Mouse (Mus musculus) embryonic facial prominence, embryonic 12.5 days (tissue): ENCODE results near the gene Metrn. TPM values are rescaled to one million over a fixed set of nuclear protein-coding genes. Genes with fewer than 3 reads are reported as not detected.

ENCODE experiments used
- ATAC-seq: fragments of 200-750 bp; cut with Nextera tagmentation; 2 replicates; pipeline ENCODE4 v1.8.0; 2017; ENCODE audit not compliant: insufficient number of reproducible peaks, insufficient read depth, low FRiP score, low TSS enrichment
- H3K27ac ChIP-seq: fragments of 300-500 bp; sonication (generic); 2 replicates; pipeline ENCODE4 v1.5.1; 2016; ENCODE audit warnings: mild to moderate bottlenecking
- H3K27me3 ChIP-seq: fragments of 300-500 bp; sonication (generic); 2 replicates; pipeline ENCODE4 v1.6.1; 2016; ENCODE audit warnings: mild to moderate bottlenecking, moderate library complexity
- H3K36me3 ChIP-seq: fragments of 300-500 bp; sonication (generic); 2 replicates; pipeline ENCODE4 v1.6.1; 2016; ENCODE audit warnings: mild to moderate bottlenecking
- H3K4me1 ChIP-seq: fragments of 300-500 bp; sonication (generic); 2 replicates; pipeline ENCODE4 v1.6.1; 2016
- H3K4me2 ChIP-seq: fragments of 300-500 bp; sonication (generic); replicated peaks from 2 replicates; pipeline ENCODE4 v1.6.1; 2016; ENCODE audit warnings: mild to moderate bottlenecking, moderate library complexity
- H3K4me3 ChIP-seq: fragments of 300-500 bp; sonication (generic); 2 replicates; pipeline ENCODE4 v1.5.1; 2016; ENCODE audit warnings: mild to moderate bottlenecking
- H3K9ac ChIP-seq: fragments of 300-500 bp; sonication (generic); 2 replicates; pipeline ENCODE4 v1.6.1; 2016; ENCODE audit warnings: mild to moderate bottlenecking, moderate library complexity
- H3K9me3 ChIP-seq: fragments of 300-500 bp; sonication (generic); 2 replicates; pipeline ENCODE4 v1.6.1; 2016; ENCODE audit warnings: mild to moderate bottlenecking, moderate library complexity
- WGBS: fragments of 180-500 bp; shearing (Covaris S2); methylation state at CpG from one replicate; pipeline ENCODE4 v1.1.7; 2016; 5-methylcytosine and 5-hydroxymethylcytosine counted together
- polyA plus RNA-seq: library from polyadenylated mRNA; unstranded; fragments of >200 nt; fragmentation: Nextera tagmentation; extraction: Ambion mirVana; gene quantifications from 2 replicates; pipeline ENCODE4 v1.2.1, GENCODE M21; 2016

Metrn gene
- polyA plus RNA-seq, 1 experiment from 2014 or later = 65.9 TPM

DNA sequence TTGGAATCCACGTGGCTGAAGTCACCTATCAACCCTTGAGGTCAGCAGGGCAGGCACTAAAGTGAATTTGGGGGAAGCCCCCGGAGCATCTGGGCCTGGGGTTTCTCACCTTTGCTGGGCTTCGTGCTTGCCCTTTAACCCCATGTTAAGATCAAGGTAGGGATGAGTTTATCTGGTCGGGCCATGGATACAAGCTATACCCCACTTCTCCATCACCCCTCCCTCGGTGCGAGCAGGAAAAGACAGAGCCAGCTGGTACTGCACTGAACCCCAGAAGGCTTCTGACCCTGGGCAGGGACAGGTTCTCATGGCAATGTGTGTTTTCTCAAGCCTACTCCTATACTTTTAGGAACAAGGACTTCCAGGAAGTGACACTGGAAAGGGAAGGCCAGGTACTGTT lies 15.6 kb downstream of the Metrn start:
- no peak overlapping the region for H3K27ac ChIP-seq
- H3K9me3 ChIP-seq = no peaks in the 10 kb centered on the region
- no peak overlapping the region for H3K4me2 ChIP-seq
- no peak for ATAC-seq
- no peaks in the 10 kb centered on the region for H3K27me3 ChIP-seq
- H3K4me1 ChIP-seq = peaks cover 24% of the 10 kb centered on the region
- 76% methylated on average over 6 of the region's 6 CpGs for WGBS
- H3K9ac ChIP-seq = no peak overlapping the region
- H3K4me3 ChIP-seq = no peak overlapping the region
- H3K36me3 ChIP-seq = peaks cover 46% of the 10 kb centered on the region

DNA sequence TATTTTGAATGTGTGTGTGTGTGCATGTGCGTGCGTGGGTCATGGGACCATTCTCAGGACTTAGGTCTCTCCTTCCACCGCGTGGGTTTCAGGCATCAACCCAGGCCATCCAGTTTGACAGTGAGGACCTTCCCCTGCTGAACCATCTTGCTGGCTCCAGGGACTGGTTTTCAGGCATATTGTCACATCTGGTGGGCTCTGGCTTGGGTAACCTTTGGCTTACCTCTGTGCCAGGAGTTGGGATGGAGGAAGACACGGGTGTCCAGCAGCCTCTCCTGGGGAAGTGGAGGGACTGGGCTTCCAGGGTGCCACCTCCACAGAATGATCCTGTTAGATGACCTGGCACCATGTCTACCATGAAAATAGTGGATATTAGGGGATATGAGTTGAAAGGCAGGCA lies 19.0 kb downstream of the Metrn start:
- ATAC-seq = no peak
- peaks cover 32% of the 10 kb centered on the region for H3K36me3 ChIP-seq
- WGBS = 93% methylated on average over 5 of the region's 5 CpGs
- H3K27ac ChIP-seq = no peak overlapping the region
- no peaks in the 10 kb centered on the region for H3K27me3 ChIP-seq
- no peak overlapping the region for H3K9ac ChIP-seq
- H3K4me2 ChIP-seq = no peak overlapping the region
- H3K4me3 ChIP-seq = no peak overlapping the region
- peaks cover 8% of the 10 kb centered on the region for H3K4me1 ChIP-seq
- no peaks in the 10 kb centered on the region for H3K9me3 ChIP-seq

DNA sequence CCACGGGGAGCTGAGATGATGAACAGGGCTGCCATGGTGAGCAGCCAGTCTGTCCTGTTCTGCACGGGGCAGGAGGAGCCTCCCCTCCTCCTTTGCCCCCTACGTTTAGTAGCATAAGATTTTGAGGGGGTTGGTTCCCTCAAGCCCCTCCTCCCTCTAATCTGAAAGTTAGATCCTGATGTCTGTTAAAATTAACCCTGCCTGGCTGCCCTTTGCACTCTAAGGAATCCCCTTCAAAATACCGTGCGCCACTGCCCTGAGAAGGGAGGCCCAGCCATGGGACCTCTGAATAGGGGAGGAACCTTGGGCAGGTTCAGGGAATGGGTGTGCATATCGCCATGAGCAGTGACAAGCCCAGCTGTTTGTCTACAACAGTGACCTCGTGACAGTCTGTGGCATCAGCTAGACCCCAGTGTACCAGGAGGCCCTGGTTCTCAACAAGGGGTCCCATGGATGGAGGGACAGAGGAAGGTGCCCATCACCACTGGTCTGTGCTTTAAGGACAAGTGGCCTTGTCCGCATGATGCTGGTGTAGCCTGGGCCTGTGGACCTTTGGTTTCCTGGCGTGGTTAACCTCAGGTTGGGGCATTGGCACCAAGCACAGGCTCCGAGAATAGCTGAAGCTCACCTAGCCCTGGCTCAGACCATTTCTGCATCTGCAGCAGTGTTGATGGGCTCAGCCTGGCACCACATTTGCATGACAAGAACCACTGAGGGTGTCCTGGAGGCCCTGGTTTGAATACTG lies 21.4 kb downstream of the Metrn start:
- H3K4me3 ChIP-seq = no peak overlapping the region
- no peak for ATAC-seq

DNA sequence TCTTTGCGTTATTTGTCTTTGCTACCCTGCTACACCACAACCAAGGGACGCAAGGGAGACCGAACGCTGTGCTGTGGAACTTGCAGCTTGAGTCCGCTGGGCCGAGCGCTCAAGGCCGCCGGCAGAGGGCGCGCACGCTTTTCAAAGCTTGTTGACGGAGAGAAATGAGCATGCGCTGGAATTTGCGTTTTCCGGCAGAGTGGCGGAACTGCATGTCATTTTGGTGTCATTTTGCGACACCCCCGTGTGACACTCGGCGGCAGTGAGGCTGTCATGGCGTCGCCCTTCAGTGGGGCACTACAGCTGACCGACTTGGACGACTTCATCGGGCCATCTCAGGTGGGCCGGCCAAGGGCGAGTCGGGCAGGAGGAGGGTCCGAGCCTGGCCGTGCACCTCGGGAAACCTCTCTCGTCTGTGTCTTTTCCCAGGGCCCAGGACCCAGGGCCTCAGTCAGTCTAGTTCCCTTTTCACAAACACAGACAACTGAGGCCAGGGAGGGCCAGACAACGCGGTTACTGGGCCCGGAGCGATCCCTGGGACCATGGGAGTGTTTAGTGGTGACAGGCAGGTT lies 23.3 kb downstream of the Metrn start, which contains the start of gene Narfl:
TSS of gene Narfl (plus strand) at position 228 of the 572 bp plus-strand sequence.
- Histone ChIP-seq H3K4me1 (peaks cover 8% of the 10 kb centered on the region), H3K27me3 (no peaks in the 10 kb centered on the region), H3K9me3 (no peaks in the 10 kb centered on the region), H3K4me2 (peak within 1 kb of the TSS; percentile 85), H3K36me3 (no peaks in the 10 kb centered on the region), H3K4me3 (peak within 1 kb of the TSS; percentile 83), H3K27ac (no peak within 1 kb of the TSS), H3K9ac (peak within 1 kb of the TSS; percentile 88)
- WGBS = under 1% methylated on average over 37 of the region's 37 CpGs
- peak; percentile 73 for ATAC-seq

More for the DNA sequence above, 21.4 kb downstream of the Metrn start:
- H3K36me3 ChIP-seq = peaks cover 8% of the 10 kb centered on the region
- peak overlapping the region; percentile 7; the same call in 1 of the 2 replicates for H3K4me2 ChIP-seq
- no peak overlapping the region for H3K27ac ChIP-seq
- WGBS = 77% methylated on average over 10 of the region's 10 CpGs
- H3K27me3 ChIP-seq = no peaks in the 10 kb centered on the region
- H3K9me3 ChIP-seq = no peaks in the 10 kb centered on the region
- peaks cover 8% of the 10 kb centered on the region for H3K4me1 ChIP-seq
- no peak overlapping the region for H3K9ac ChIP-seq

GRCm38 (mm10) chr17:25769331-25769730 lies 27.6 kb downstream of the Metrn start:
- Histone ChIP-seq H3K36me3 (no peaks in the 10 kb centered on the region), H3K4me3 (no peak overlapping the region), H3K4me2 (no peak overlapping the region), H3K9ac (no peak overlapping the region), H3K27me3 (peaks cover 10% of the 10 kb centered on the region; the same call in 1 of the 2 replicates), H3K27ac (no peak overlapping the region), H3K9me3 (no peaks in the 10 kb centered on the region), H3K4me1 (peaks cover 4% of the 10 kb centered on the region)
- ATAC-seq = no peak
- WGBS = 43% methylated on average over 9 of the region's 9 CpGs

DNA sequence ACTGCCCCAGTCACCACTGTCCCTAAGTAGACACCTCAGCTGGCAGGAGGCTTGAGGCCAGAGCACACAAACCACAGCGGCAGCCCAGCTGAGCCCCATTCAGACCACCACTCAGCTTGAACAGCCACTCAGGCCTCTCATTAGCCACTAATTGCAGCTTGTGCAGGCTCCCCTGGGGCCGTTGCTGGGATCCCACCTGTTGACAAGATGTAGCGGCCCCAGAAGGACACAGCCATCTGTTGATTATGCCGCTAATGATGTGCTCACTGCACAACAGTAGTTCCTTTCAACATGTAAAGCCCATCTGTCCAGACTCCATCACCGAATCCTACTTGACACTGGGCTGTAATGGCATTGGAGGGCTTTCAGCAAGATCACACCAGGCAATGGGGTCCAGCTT lies 31.1 kb downstream of the Metrn start:
- H3K36me3 ChIP-seq = no peaks in the 10 kb centered on the region
- no peak; the same call in 1 of the 2 replicates for ATAC-seq
- no peak overlapping the region for H3K4me2 ChIP-seq
- H3K4me1 ChIP-seq = no peaks in the 10 kb centered on the region
- no peak overlapping the region for H3K4me3 ChIP-seq
- H3K27ac ChIP-seq = no peak overlapping the region
- no peak overlapping the region for H3K9ac ChIP-seq
- H3K9me3 ChIP-seq = no peaks in the 10 kb centered on the region
- 34% methylated on average over 5 of the region's 5 CpGs for WGBS
- peaks cover 10% of the 10 kb centered on the region; the same call in 1 of the 2 replicates for H3K27me3 ChIP-seq

- Histone ChIP-seq H3K27me3 (peaks cover 10% of the 10 kb centered on the region; the same call in 1 of the 2 replicates), H3K4me2 (no peak overlapping the region), H3K27ac (no peak overlapping the region), H3K4me1 (no peaks in the 10 kb centered on the region), H3K36me3 (no peaks in the 10 kb centered on the region), H3K9ac (no peak overlapping the region), H3K4me3 (no peak overlapping the region), H3K9me3 (no peaks in the 10 kb centered on the region)
- no peak for ATAC-seq
- 32% methylated on average over 3 of the region's 3 CpGs for WGBS
These were observed 34.3 kb downstream of the Metrn start for GRCm38 (mm10) chr17:25762591-25762990.

DNA sequence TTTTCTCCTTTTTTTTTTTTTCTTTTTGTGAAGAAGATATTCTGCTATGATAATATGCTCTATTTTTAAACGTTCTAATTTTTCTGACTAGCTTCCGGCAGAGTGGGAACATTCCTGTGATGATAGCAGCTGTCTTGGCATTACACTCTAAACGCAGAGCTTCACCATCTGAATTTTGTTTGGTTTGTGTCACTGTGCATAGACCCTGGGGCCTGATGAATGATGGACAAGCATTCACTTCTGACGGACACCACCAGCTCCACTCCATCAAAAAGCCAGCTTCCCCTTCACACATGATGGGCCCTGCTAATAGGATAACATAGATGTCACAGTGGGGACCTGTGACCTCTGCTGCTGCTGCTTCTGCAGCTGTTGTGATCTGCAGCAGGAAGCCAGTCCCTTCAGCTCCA lies 35.4 kb downstream of the Metrn start:
- Histone ChIP-seq H3K9me3 (no peaks in the 10 kb centered on the region), H3K4me3 (no peak overlapping the region), H3K27ac (no peak overlapping the region), H3K9ac (no peak overlapping the region), H3K36me3 (no peaks in the 10 kb centered on the region), H3K27me3 (peaks cover 8% of the 10 kb centered on the region; the same call in 1 of the 2 replicates), H3K4me2 (no peak overlapping the region), H3K4me1 (no peaks in the 10 kb centered on the region)
- 44% methylated on average over 4 of the region's 4 CpGs for WGBS
- ATAC-seq = no peak

DNA sequence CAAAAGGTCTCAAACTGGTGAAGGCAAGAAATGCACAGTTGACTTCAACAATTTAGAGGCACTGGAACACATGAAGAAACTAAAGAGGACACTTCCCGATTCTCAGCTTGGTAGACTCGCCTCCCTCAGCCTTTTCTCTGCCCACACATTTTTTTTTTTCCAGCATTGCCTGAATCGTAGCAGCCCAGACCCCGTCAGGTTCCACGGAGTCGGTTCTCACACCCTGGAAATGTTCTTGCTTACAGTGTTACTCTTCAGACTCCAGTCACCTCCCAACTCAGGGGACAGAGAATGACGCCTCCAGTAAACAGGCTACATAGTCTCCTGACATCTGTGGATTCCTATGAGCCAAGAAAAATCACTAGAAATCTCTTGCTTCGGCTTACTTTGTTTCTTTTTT lies 36.8 kb downstream of the Metrn start:
- ATAC-seq = no peak
- no peaks in the 10 kb centered on the region for H3K36me3 ChIP-seq
- H3K27ac ChIP-seq = no peak overlapping the region
- no peaks in the 10 kb centered on the region for H3K9me3 ChIP-seq
- H3K27me3 ChIP-seq = no peaks in the 10 kb centered on the region
- no peak overlapping the region for H3K4me2 ChIP-seq
- peaks cover 6% of the 10 kb centered on the region for H3K4me1 ChIP-seq
- 84% methylated on average over 8 of the region's 8 CpGs for WGBS
- no peak overlapping the region for H3K4me3 ChIP-seq
- H3K9ac ChIP-seq = no peak overlapping the region

- ATAC-seq = no peak
- Histone ChIP-seq H3K4me1 (peaks cover 6% of the 10 kb centered on the region), H3K4me3 (no peak overlapping the region), H3K27ac (no peak overlapping the region), H3K27me3 (no peaks in the 10 kb centered on the region), H3K9ac (no peak overlapping the region), H3K9me3 (no peaks in the 10 kb centered on the region), H3K36me3 (no peaks in the 10 kb centered on the region), H3K4me2 (no peak overlapping the region)
- 55% methylated on average over 3 of the region's 3 CpGs for WGBS
These were observed 39.2 kb downstream of the Metrn start for GRCm38 (mm10) chr17:25757691-25758090.

GRCm38 (mm10) chr17:25756378-25757242 lies 40.3 kb downstream of the Metrn start:
- H3K4me2 ChIP-seq = no peak overlapping the region
- H3K4me3 ChIP-seq = no peak overlapping the region
- no peaks in the 10 kb centered on the region for H3K9me3 ChIP-seq
- H3K9ac ChIP-seq = no peak overlapping the region
- peaks cover 10% of the 10 kb centered on the region for H3K4me1 ChIP-seq
- ATAC-seq = no peak
- no peaks in the 10 kb centered on the region for H3K27me3 ChIP-seq
- 78% methylated on average over 9 of the region's 9 CpGs for WGBS
- no peaks in the 10 kb centered on the region for H3K36me3 ChIP-seq
- H3K27ac ChIP-seq = no peak overlapping the region
